Mouse (Mus musculus) liver, adult 2 months (tissue): ENCODE results near the gene Cysltr1. TPM values are rescaled to one million over a fixed set of nuclear protein-coding genes. Genes with fewer than 3 reads are reported as not detected.

Experiments
- DNase-seq: peaks from one replicate; pipeline ENCODE4 v3.0.0-alpha.2; 2011; ENCODE audit warnings: low read depth, low spot score; ENCODE audit errors: extremely low read depth
- H3K27ac ChIP-seq: fragments of 200-500 bp; replicated peaks from 2 replicates; pipeline ENCODE4 v1.5.1; 2012; ENCODE audit warnings: low read depth, mild to moderate bottlenecking, control low read depth, inconsistent platforms, low read length; ENCODE audit not compliant: insufficient read depth
- H3K27me3 ChIP-seq: fragments of 200-500 bp; 2 replicates; pipeline ENCODE4 v1.6.1; 2012; ENCODE audit warnings: mild to moderate bottlenecking, moderate library complexity, low read length, inconsistent platforms; ENCODE audit not compliant: control insufficient read depth, insufficient read depth
- H3K36me3 ChIP-seq: fragments of 200-500 bp; 2 replicates; pipeline ENCODE4 v1.6.1; 2012; ENCODE audit warnings: low read length, inconsistent platforms; ENCODE audit not compliant: control insufficient read depth, insufficient read depth
- H3K4me1 ChIP-seq: fragments of 200-500 bp; 2 replicates; pipeline ENCODE4 v1.6.1; 2011; ENCODE audit warnings: low read length; ENCODE audit not compliant: control insufficient read depth, insufficient read depth
- H3K4me3 ChIP-seq: fragments of 200-500 bp; 2 replicates; pipeline ENCODE4 v1.5.1; 2011; ENCODE audit warnings: low read depth, mild to moderate bottlenecking, control low read depth, low read length, moderate library complexity; ENCODE audit not compliant: insufficient read depth
- H3K79me2 ChIP-seq: fragments of 200-500 bp; 2 replicates; pipeline ENCODE4 v1.6.1; 2012; ENCODE audit warnings: inconsistent platforms, mild to moderate bottlenecking, low read length, moderate library complexity; ENCODE audit not compliant: control insufficient read depth, insufficient read depth
- H3K9ac ChIP-seq: fragments of 200-500 bp; 2 replicates; pipeline ENCODE4 v1.6.1; 2012; ENCODE audit warnings: low read depth, mild to moderate bottlenecking, control low read depth, inconsistent platforms, low read length
- CTCF ChIP-seq: fragments of 200-500 bp; IDR thresholded peaks from 2 replicates; pipeline ENCODE4 v1.5.1; 2011; ENCODE audit warnings: low read depth, low read length, control low read depth
- POLR2A ChIP-seq: fragments of 200-500 bp; IDR thresholded peaks from 2 replicates; pipeline ENCODE4 v1.6.1; 2011; ENCODE audit warnings: low read length, control low read depth; ENCODE audit not compliant: insufficient read depth; ENCODE audit errors: extremely low read depth
- WGBS: fragments of 180-500 bp; shearing (Covaris S2); methylation state at CpG from one replicate; pipeline ENCODE4 v1.1.7; 2018; 5-methylcytosine and 5-hydroxymethylcytosine counted together
- polyA plus RNA-seq: library from polyadenylated mRNA; depleted of rRNA; stranded (reverse); fragments of >200 nt; gene quantifications from 2 replicates; pipeline ENCODE4 v1.2.3, GENCODE M21; 2012; rRNA removed
- total RNA-seq: library from RNA; depleted of rRNA; stranded (reverse); fragments of >200 nt; gene quantifications from 2 replicates; pipeline ENCODE4 v1.2.3, GENCODE M21; 2014; rRNA removed

The Cysltr1 gene
- total and polyA plus RNA-seq, 2 experiments = 0.53 to 1.6 TPM

GRCm38 (mm10) chrX:106578966-106579365 lies 24.5 kb downstream of the Cysltr1 start:
- H3K36me3 ChIP-seq = no peaks in the 10 kb centered on the region
- H3K9ac ChIP-seq = no peak overlapping the region

GRCm38 (mm10) chrX:106555457-106555856 lies 48.0 kb downstream of the Cysltr1 start:
- no peaks in the 10 kb centered on the region for H3K36me3 ChIP-seq
- no peaks in the 10 kb centered on the region for H3K27me3 ChIP-seq
- WGBS = 88% methylated on average over 2 of the region's 2 CpGs
- TF ChIP-seq CTCF = no peak
- TF ChIP-seq POLR2A = no peak
- H3K4me3 ChIP-seq = no peak overlapping the region
- no peaks in the 10 kb centered on the region for H3K4me1 ChIP-seq
- no peak overlapping the region for H3K9ac ChIP-seq
- DNase-seq = no peak
- no peak overlapping the region for H3K27ac ChIP-seq
- H3K79me2 ChIP-seq = no peaks in the 10 kb centered on the region

More at GRCm38 (mm10) chrX:106578966-106579365, 24.5 kb downstream of the Cysltr1 start:
- Histone ChIP-seq H3K4me3 (no peak overlapping the region), H3K27ac (no peak overlapping the region), H3K4me1 (no peaks in the 10 kb centered on the region), H3K27me3 (no peaks in the 10 kb centered on the region), H3K79me2 (no peaks in the 10 kb centered on the region)
- no peak for DNase-seq
- WGBS = 59% methylated on average over 3 of the region's 3 CpGs
- no peak for TF ChIP-seq CTCF
- TF ChIP-seq POLR2A = no peak

GRCm38 (mm10) chrX:106536359-106536758 lies 67.1 kb downstream of the Cysltr1 start:
- Histone ChIP-seq H3K4me3 (no peak overlapping the region), H3K9ac (no peak overlapping the region), H3K27me3 (no peaks in the 10 kb centered on the region), H3K27ac (no peak overlapping the region), H3K4me1 (no peaks in the 10 kb centered on the region), H3K36me3 (no peaks in the 10 kb centered on the region), H3K79me2 (no peaks in the 10 kb centered on the region)
- TF ChIP-seq POLR2A = no peak
- no peak for TF ChIP-seq CTCF
- 32% methylated on average over 3 of the region's 3 CpGs for WGBS
- DNase-seq = no peak

Other genes starting within 250 kb of the Cysltr1 start
- gene Fndc3c1, start 118.3 kb downstream of the Cysltr1 start, total RNA-seq = under 0.01 and 0.07 TPM in 2 replicates
- not detected in 2 replicates for gene Fndc3c1, start 118.3 kb downstream of the Cysltr1 start, polyA plus RNA-seq
- not detected in 2 replicates for gene Gm5127, start 20.5 kb downstream of the Cysltr1 start, total RNA-seq
- not detected in 2 replicates for gene Gm5127, start 20.5 kb downstream of the Cysltr1 start, polyA plus RNA-seq
- gene Rtl3, start 237.0 kb upstream of the Cysltr1 start, total RNA-seq = not detected in 2 replicates
- not detected in 2 replicates for gene Rtl3, start 237.0 kb upstream of the Cysltr1 start, polyA plus RNA-seq